Mouse (Mus musculus): Measurements from ENCODE around the gene Rsbn1l.

- TF ChIP-seq CTCF (IDR thresholded peaks at IDR 0.05; ENCODE audit: low read depth, low read length) (no peak), POLR2A (IDR thresholded peaks at IDR 0.05; ENCODE audit: insufficient read depth, low read length) (no peak), EP300 (IDR thresholded peaks at IDR 0.05; ENCODE audit: insufficient read depth, low read depth, low read length) (no peak)
Measured at GRCm38 (mm10) chr5:20986271-20986670, 30.1 kb upstream of the Rsbn1l start.

Data from ES-Bruce4 (cell line).